Mouse (Mus musculus): ENCODE measurements around the gene Tas2r143.

The Tas2r143 gene

GRCm38 (mm10) chr6:42397041-42397657 lies 2.9 kb upstream of the Tas2r143 start:
- no peak for DNase-seq (ENCODE audit: low spot score)

GRCm38 (mm10) chr6:42398285-42398684 lies 1.8 kb upstream of the Tas2r143 start:
- DNase-seq (ENCODE audit: low spot score): no peak

- no peak for DNase-seq (ENCODE audit: low spot score)
These were observed 1.0 kb upstream of the Tas2r143 start for GRCm38 (mm10) chr6:42398998-42399397.

- DNase-seq (ENCODE audit: low spot score): no peak
These were observed 5.1 kb downstream of the Tas2r143 start, which contains the start of gene Tas2r135 for GRCm38 (mm10) chr6:42405134-42405533. TSS of gene Tas2r135 (plus strand) at chr6:42405434.

- DNase-seq (ENCODE audit: low spot score): no peak
These were observed 19.4 kb downstream of the Tas2r143 start for GRCm38 (mm10) chr6:42419443-42419842.

- no peak for DNase-seq (ENCODE audit: low spot score)
These were observed 21.4 kb downstream of the Tas2r143 start for GRCm38 (mm10) chr6:42421439-42421838.

GRCm38 (mm10) chr6:42424472-42424871 lies 24.4 kb downstream of the Tas2r143 start:
- DNase-seq (ENCODE audit: low spot score): no peak

GRCm38 (mm10) chr6:42426337-42426736 lies 26.3 kb downstream of the Tas2r143 start:
- DNase-seq (ENCODE audit: low spot score): no peak

- DNase-seq (ENCODE audit: low spot score): no peak
These were observed 33.5 kb downstream of the Tas2r143 start for GRCm38 (mm10) chr6:42433554-42433953.

GRCm38 (mm10) chr6:42434446-42434845 lies 34.4 kb downstream of the Tas2r143 start, which contains the start of gene Tas2r126:
TSS of gene Tas2r126 (plus strand) at chr6:42434535.
- DNase-seq (ENCODE audit: low spot score): no peak

- DNase-seq (ENCODE audit: low spot score): no peak
These were observed 35.5 kb downstream of the Tas2r143 start for GRCm38 (mm10) chr6:42435490-42435889.

GRCm38 (mm10) chr6:42441395-42441794 lies 41.4 kb downstream of the Tas2r143 start:
- DNase-seq (ENCODE audit: low spot score): no peak

GRCm38 (mm10) chr6:42444491-42444890 lies 44.5 kb downstream of the Tas2r143 start:
- DNase-seq (ENCODE audit: low spot score): no peak

- no peak for DNase-seq (ENCODE audit: low spot score)
These were observed 47.3 kb downstream of the Tas2r143 start for GRCm38 (mm10) chr6:42447381-42447780.

Measured in yolk sac, embryonic 10.5 days (tissue).